Mouse (Mus musculus) C2C12 (cell line): ENCODE data around the gene Prr22.

Source experiments
- CTCF ChIP-seq: IDR thresholded peaks from one replicate; pipeline ENCODE4 v1.5.1; 2011; ENCODE audit not compliant: control insufficient read depth, insufficient read depth, insufficient read length
- MAX ChIP-seq: IDR thresholded peaks from one replicate; pipeline ENCODE4 v1.6.1; 2011; ENCODE audit warnings: mild to moderate bottlenecking, control low read depth

DNA sequence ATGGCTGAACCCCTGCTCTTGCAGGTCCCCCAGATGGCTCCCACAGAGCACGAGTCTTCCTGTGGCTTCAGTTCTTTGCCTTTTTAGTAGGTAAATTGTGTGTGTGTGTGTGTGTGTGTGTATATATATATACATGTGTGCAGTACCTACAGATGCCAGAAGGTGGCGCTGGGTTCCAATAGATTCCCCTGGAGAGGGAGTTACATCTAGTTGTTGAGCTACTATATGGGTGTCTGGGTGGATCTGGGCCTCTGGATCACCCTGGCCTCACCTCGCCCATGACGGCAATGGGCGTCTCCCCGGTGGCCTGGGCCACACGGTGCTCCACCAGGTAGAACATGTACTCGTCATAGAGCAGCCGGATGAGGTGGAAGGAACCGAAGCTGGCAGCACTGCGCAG is 7.5 kb downstream of the Prr22 start:
- TF ChIP-seq CTCF = no peak
- TF ChIP-seq MAX = no peak
